Mouse (Mus musculus) midbrain, embryonic 12.5 days (tissue): ENCODE results near the gene Galnt18. TPM values are rescaled to one million over a fixed set of nuclear protein-coding genes. Genes with fewer than 3 reads are reported as not detected.

Experiments
- microRNA-seq: library from miRNA; unstranded; fragments of <30 nt; microRNA quantifications from one replicate; pipeline ENCODE4, GENCODE M21; 2017
- polyA plus RNA-seq: library from polyadenylated mRNA; unstranded; fragments of >200 nt; fragmentation: Nextera tagmentation; extraction: Ambion mirVana; gene quantifications from 2 replicates; pipeline ENCODE4 v1.2.1, GENCODE M21; 2016

Galnt18 gene
- polyA plus RNA-seq, 1 experiment from 2014 or later, result 7.7 TPM

Small RNAs within 50 kb of the gene (microRNA-seq; reads per million reads assigned to microRNA genes)
- gene Gm25787, result not detected

Other genes starting within 250 kb of the Galnt18 start
- 105 and 113 TPM in 2 replicates for gene Usp47, start 243.5 kb upstream of the Galnt18 start, polyA plus RNA-seq